ENCODE assay signal across 9 mouse cellular contexts in genomic region chr2:6726071-6726470, GRCm38 (mm10).
A peak's percentile ranks its signal among the peaks of the same experiment; 100 is the strongest.
DNase-seq lines count a peak whose midpoint lies in the region; ATAC-seq and TF ChIP-seq lines count a peak whose summit lies in the region.
"Had no signal": no experiment of that assay in that cellular context is flagged by ENCODE, and none has a peak within 500 bp of the region (broad histone marks: within the 10 kb centered on the region; RNA-seq: fewer than 3 reads in every experiment).

No protein-coding gene starts in this region.

- TF ChIP-seq CTCF in testis, adult 2 months (IDR thresholded peaks at IDR 0.05; ENCODE audit: control insufficient read depth, insufficient read depth, insufficient replicate concordance, low read depth, low read length) = peak; percentile 23; the same call in 1 of the 2 replicates

- H3K4me3 ChIP-seq in heart, embryonic 10.5 days = no peak overlapping the region
- no peak overlapping the region for H3K4me3 ChIP-seq in testis, adult 2 months (ENCODE audit: control insufficient read depth, low read depth, low read length)
- H3K4me3 ChIP-seq: midbrain, embryonic 15.5 days had no signal

- no peak for TF ChIP-seq POLR2A in testis, adult 2 months (IDR thresholded peaks at IDR 0.05; ENCODE audit: control insufficient read depth, low read depth, low read length)

- H3K27ac ChIP-seq in heart, embryonic 10.5 days = no peak overlapping the region
- H3K27ac ChIP-seq in testis, adult 2 months (ENCODE audit: control insufficient read depth, insufficient read depth, low read depth, low read length) = no peak overlapping the region
- H3K27ac ChIP-seq: midbrain, embryonic 15.5 days had no signal

- no peaks in the 10 kb centered on the region for H3K27me3 ChIP-seq in heart, embryonic 10.5 days (ENCODE audit: insufficient read depth, poor library complexity, severe bottlenecking)
- H3K27me3 ChIP-seq in testis, adult 2 months (ENCODE audit: control insufficient read depth, insufficient read depth, low read length) = no peaks in the 10 kb centered on the region
- H3K27me3 ChIP-seq: midbrain, embryonic 15.5 days had no signal

- peaks cover 34% of the 10 kb centered on the region for H3K4me1 ChIP-seq in heart, embryonic 10.5 days
- peaks cover 10% of the 10 kb centered on the region for H3K4me1 ChIP-seq in testis, adult 2 months (ENCODE audit: control insufficient read depth, insufficient read depth, low read length)

- H3K9me3 ChIP-seq in heart, embryonic 10.5 days = no peaks in the 10 kb centered on the region
- H3K9me3 ChIP-seq: midbrain, embryonic 15.5 days had no signal

- no peak for ATAC-seq in granulocyte monocyte progenitor cell, adult 5-6 weeks (replicated peaks; ENCODE audit: poor library complexity, severe bottlenecking)
- ATAC-seq: midbrain, embryonic 15.5 days had no signal

- H3K36me3 ChIP-seq in heart, embryonic 10.5 days = no peaks in the 10 kb centered on the region
- H3K36me3 ChIP-seq in testis, adult 2 months (ENCODE audit: control insufficient read depth, insufficient read depth, low read length) = no peaks in the 10 kb centered on the region
- H3K36me3 ChIP-seq: midbrain, embryonic 15.5 days had no signal

- 76% methylated on average over 8 of the region's 8 CpGs for WGBS in heart, embryonic 10.5 days

- peak; percentile 17 for DNase-seq in heart, postnatal 4 days
- DNase-seq in heart, embryonic 10.5 days (ENCODE audit: low spot score) = no peak
- no peak for DNase-seq in testis, postnatal 10 days (ENCODE audit: low spot score)
- DNase-seq in cerebellum, postnatal 14 days = peak; percentile 59 to 69
- no peak for DNase-seq in spleen, postnatal 10 days (ENCODE audit: low spot score in 2 of 2)
- DNase-seq in testis, postnatal 14 days (ENCODE audit: low spot score) = no peak

Comparison
In these comparisons a context has a peak if more than half of its experiments do, and no peak if none do; other contexts are left out.
1. DNase-seq: peak in heart, postnatal 4 days (single experiment) and cerebellum, postnatal 14 days (2 of 2); none in heart, embryonic 10.5 days (single experiment), testis, postnatal 10 days (single experiment), spleen, postnatal 10 days (0 of 2) and testis, postnatal 14 days (single experiment).